Mouse (Mus musculus): Measurements from ENCODE around the gene Hdac4. TPM values are rescaled to one million over a fixed set of nuclear protein-coding genes. Genes with fewer than 3 reads are reported as not detected.
A peak's percentile ranks its signal among the peaks of the same experiment; 100 is the strongest.

The Hdac4 gene
- polyA plus RNA-seq, 1 experiment = 6.8 TPM

DNA sequence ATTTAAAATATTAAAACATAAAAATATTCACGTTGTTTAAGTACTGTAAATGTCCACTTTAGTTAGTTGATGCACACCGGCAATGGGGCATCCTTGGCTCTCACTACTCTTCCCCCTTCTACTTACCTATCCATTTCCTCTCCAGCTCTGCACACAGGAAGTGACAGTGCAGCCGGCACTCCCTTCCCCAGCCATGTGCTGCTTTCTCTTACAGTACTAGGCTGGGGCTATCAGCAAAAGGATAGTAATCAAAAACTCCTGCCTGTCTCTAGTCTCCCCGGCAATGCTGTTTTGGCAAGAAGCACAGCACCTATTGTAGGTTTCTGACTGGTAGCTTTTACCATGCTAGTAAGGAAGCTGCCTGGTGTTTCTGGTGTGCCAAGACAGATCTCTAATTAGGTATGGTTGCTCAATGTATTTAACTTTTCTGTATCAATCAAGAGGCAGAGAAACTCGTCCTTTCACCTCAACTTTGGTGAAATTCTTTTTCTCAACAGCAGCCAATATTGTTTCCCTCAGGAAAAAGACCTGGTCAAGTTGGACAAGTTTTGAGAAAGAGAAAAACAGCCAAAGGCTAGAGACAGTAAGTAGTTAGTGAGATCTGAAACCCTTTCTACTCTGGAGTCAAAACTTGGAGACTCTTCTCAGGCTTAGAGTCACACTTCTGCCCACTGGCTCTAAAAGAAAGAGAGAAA lies 136.6 kb downstream of the Hdac4 start:
- TF ChIP-seq CTCF (IDR thresholded peaks at IDR 0.05; ENCODE audit: low read depth, low read length) = no peak
- no peak for TF ChIP-seq POLR2A (IDR thresholded peaks at IDR 0.05; ENCODE audit: borderline replicate concordance, low read depth, low read length)
- no peak overlapping the region for H3K4me3 ChIP-seq (ENCODE audit: insufficient read depth, low read length)
- no peak overlapping the region for H3K27ac ChIP-seq (ENCODE audit: insufficient read depth, low read depth, low read length)
- peaks cover 61% of the 10 kb centered on the region for H3K4me1 ChIP-seq (ENCODE audit: control insufficient read depth, insufficient read depth, low read length)

DNA sequence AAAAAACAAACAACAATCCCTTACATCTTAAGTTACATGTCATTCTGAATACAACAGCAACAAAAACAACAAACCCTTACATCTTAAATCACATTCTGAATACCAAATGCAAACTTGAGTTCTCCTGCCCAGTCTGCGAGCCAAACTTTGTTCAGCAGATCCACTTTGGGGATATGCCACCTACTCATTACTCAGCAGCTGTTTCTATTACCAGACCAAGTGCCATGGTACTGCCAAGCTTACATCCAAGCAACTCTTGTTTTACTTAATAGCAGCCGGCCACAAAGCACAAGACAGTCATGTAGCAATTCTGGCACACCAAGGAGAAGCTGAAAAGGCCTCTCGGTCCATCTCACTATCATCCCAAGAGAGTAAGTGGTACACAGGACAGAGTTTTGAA lies 138.4 kb downstream of the Hdac4 start:
- TF ChIP-seq POLR2A (IDR thresholded peaks at IDR 0.05; ENCODE audit: borderline replicate concordance, low read depth, low read length) (no peak), CTCF (IDR thresholded peaks at IDR 0.05; ENCODE audit: low read depth, low read length) (no peak)
- Histone ChIP-seq H3K27ac (ENCODE audit: insufficient read depth, low read depth, low read length) (no peak overlapping the region), H3K4me1 (ENCODE audit: control insufficient read depth, insufficient read depth, low read length) (peaks cover 62% of the 10 kb centered on the region), H3K4me3 (ENCODE audit: insufficient read depth, low read length) (no peak overlapping the region)

DNA sequence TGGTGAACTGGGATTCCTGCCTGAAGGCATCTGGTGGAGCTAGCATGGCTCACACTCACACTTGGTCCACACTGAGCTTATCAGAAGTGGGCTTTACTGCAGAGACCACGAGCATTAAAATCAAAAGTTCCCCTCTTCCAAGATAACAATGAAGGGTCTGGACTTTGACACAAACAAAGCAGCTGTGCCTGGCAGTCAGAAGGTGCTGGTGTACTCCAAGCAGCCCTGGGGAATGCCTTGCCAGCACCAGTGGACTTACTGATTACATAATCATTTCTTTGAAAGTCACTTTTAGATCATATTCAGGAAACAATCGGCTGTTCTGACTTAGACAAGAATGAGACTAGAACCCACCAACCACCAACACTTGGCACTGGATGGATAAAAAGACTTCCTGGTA lies 140.3 kb downstream of the Hdac4 start:
- no peak for TF ChIP-seq CTCF (IDR thresholded peaks at IDR 0.05; ENCODE audit: low read depth, low read length)
- H3K27ac ChIP-seq (ENCODE audit: insufficient read depth, low read depth, low read length) = no peak overlapping the region
- no peak overlapping the region for H3K4me3 ChIP-seq (ENCODE audit: insufficient read depth, low read length)
- H3K4me1 ChIP-seq (ENCODE audit: control insufficient read depth, insufficient read depth, low read length) = peaks cover 62% of the 10 kb centered on the region

DNA sequence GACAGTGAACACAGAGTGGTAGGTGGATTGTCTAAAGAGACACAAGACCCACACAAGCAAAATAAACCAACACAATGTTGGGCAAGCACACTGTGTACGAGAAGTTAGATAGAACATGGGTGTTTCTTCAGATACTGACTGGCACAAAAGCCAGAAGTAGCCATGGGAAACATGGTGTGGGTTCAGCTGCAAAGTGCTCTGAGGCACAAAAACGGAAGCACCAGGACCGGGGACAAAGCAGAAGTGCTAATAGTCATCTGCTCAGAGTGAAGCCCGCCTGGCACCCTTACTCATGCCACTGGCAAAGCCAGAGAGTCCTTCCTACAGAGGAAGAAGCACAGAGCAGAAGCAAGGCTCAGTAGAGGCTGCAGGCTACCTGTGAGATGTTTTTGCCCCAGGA lies 143.3 kb downstream of the Hdac4 start:
- H3K4me1 ChIP-seq (ENCODE audit: control insufficient read depth, insufficient read depth, low read length) = peaks cover 74% of the 10 kb centered on the region
- peak overlapping the region; percentile 68 for H3K27ac ChIP-seq (ENCODE audit: insufficient read depth, low read depth, low read length)

DNA sequence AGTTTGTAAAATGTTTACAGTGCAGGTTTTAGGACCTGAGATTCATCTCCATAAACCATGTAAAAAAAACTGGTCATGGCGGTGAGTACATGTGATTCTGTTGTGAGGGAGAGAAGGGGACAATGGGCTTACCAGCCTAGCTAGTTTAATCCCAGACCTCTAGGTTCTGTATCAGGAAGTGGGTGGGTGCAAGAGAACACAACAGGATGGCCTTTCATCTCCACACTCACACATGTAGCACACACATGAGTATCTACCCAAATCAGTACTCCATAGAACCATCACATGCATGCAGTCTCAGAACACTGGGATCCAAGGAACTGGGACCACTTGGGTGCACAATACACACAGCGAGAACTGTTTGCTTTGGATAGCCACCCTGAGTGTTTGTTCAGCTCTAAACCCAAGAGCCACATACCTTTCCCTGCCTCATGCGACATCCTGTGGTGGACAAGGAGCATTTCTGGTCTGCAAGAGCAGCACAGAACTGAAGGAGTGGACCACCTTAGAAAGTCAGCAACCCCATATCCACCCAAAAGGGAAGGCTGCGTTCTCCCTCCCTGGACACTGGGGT lies 143.9 kb downstream of the Hdac4 start:
- H3K4me3 ChIP-seq (ENCODE audit: insufficient read depth, low read length) = no peak overlapping the region
- no peak for TF ChIP-seq POLR2A (IDR thresholded peaks at IDR 0.05; ENCODE audit: borderline replicate concordance, low read depth, low read length)
- no peak for TF ChIP-seq CTCF (IDR thresholded peaks at IDR 0.05; ENCODE audit: low read depth, low read length)
- peak overlapping the region; percentile 68 for H3K27ac ChIP-seq (ENCODE audit: insufficient read depth, low read depth, low read length)
- H3K4me1 ChIP-seq (ENCODE audit: control insufficient read depth, insufficient read depth, low read length) = peaks cover 78% of the 10 kb centered on the region

More for the DNA sequence above, 143.3 kb downstream of the Hdac4 start:
- TF ChIP-seq CTCF (IDR thresholded peaks at IDR 0.05; ENCODE audit: low read depth, low read length) = no peak
- TF ChIP-seq POLR2A (IDR thresholded peaks at IDR 0.05; ENCODE audit: borderline replicate concordance, low read depth, low read length) = no peak
- no peak overlapping the region; the same call in 1 of the 2 replicates for H3K4me3 ChIP-seq (ENCODE audit: insufficient read depth, low read length)

DNA sequence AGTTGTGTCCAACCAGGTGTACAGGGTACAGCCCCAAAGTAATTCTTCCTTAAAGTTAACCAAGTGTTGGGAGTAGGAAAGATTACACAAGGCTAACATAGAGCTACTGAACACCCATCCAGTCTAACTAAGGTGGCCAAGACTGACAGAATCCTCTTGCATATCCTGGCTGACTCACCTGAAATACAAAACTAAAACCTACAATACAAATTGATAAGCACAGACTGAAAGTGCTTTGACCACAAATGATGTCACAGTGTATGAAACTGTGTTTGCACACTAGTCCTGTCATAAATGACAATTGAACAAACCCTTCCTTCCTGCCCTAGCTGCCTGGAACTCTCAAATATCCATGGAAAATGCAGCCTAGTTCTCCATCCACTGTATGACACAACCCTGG lies 144.5 kb downstream of the Hdac4 start:
- Histone ChIP-seq H3K4me1 (ENCODE audit: control insufficient read depth, insufficient read depth, low read length) (peaks cover 81% of the 10 kb centered on the region), H3K4me3 (ENCODE audit: insufficient read depth, low read length) (no peak overlapping the region), H3K27ac (ENCODE audit: insufficient read depth, low read depth, low read length) (no peak overlapping the region)
- TF ChIP-seq POLR2A (IDR thresholded peaks at IDR 0.05; ENCODE audit: borderline replicate concordance, low read depth, low read length) (no peak), CTCF (IDR thresholded peaks at IDR 0.05; ENCODE audit: low read depth, low read length) (no peak)

DNA sequence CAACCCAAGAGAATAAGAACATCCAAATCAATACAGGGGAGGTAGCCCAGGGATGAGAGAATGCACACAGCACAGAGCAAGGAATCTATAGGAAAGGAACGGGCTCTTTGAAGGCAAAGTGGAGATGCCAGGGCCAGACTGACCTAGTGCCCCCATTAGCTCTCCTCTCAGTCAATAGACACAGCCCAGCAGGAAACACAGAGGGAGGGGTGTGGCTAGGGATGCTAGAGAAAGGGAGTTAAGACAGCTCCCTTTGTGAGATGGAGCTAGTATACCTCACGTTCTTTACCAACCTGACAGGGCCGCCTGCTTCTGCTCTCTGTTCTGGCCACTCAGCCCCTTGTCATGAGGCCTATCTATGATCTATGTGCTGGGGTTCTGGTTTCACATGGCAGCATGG lies 144.9 kb downstream of the Hdac4 start:
- Histone ChIP-seq H3K27ac (ENCODE audit: insufficient read depth, low read depth, low read length) (no peak overlapping the region), H3K4me3 (ENCODE audit: insufficient read depth, low read length) (no peak overlapping the region), H3K4me1 (ENCODE audit: control insufficient read depth, insufficient read depth, low read length) (peaks cover 81% of the 10 kb centered on the region)
- TF ChIP-seq POLR2A (IDR thresholded peaks at IDR 0.05; ENCODE audit: borderline replicate concordance, low read depth, low read length) (no peak), CTCF (IDR thresholded peaks at IDR 0.05; ENCODE audit: low read depth, low read length) (no peak)

DNA sequence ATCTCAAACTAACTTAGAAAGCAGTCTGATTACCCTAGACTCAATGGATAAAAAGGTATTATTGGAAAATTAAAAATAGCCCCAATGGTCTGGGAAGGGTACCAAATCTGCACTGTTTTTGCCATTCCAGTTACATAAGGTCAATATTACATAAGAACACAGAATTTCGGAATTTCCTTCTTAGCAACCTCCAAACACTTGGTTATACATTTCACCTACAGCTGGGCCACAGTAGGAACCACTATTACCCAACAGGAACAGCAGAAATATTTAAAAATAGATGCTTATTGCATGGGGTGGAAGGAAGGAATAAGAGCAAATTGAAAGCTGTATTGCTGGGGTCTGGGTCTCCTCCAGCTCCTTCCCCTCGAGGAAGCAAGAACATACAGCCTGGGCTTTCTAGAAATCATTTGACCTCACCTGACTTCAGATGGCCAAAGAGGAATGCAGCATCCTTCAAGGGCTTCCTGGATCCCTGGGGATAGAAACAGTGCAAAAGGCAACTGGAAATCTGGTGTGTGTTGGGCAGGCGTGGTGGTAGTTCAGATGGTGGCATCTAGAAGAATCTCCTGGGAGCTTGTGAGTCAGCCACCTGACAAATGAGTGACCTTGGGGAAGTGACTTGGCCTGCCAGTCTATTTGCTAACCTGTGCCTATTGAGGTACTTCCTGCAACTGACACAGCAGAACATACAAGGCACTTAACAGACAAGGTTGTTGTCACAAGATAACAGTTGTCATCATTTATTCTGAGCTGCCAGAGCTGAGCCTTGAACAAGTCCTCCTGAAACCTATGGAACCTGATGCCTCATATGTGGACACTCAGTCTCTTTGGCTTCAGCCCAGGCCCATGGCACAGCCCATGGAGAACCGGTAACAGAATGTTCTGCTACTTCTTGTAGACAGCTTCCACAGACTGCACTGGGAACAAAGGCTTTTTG lies 146.8 kb downstream of the Hdac4 start:
- peaks cover 71% of the 10 kb centered on the region for H3K4me1 ChIP-seq (ENCODE audit: control insufficient read depth, insufficient read depth, low read length)
- no peak for TF ChIP-seq POLR2A (IDR thresholded peaks at IDR 0.05; ENCODE audit: borderline replicate concordance, low read depth, low read length)
- no peak for TF ChIP-seq CTCF (IDR thresholded peaks at IDR 0.05; ENCODE audit: low read depth, low read length)
- H3K4me3 ChIP-seq (ENCODE audit: insufficient read depth, low read length) = no peak overlapping the region
- peak overlapping the region; percentile 49 for H3K27ac ChIP-seq (ENCODE audit: insufficient read depth, low read depth, low read length)

DNA sequence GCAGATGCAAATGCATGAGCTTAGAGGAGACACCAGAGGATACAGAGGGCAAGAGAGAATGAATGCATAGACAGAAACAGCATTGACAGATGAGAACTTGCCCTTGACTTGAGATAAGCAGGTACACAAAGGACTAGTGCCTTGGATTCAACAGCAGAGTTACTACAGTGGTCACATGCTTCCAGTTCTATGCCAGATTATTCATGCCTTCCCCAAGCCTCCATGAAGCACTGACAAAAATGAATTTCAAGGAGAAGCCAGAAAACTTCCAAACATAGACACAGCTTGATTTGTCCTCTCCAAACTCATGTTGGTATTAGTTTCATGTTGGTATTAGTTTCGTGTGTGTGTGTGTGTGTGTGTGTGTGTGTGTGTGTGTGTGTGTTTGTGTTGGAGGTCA lies 149.8 kb downstream of the Hdac4 start:
- H3K27ac ChIP-seq (ENCODE audit: insufficient read depth, low read depth, low read length) = no peak overlapping the region
- peaks cover 51% of the 10 kb centered on the region for H3K4me1 ChIP-seq (ENCODE audit: control insufficient read depth, insufficient read depth, low read length)
- no peak overlapping the region for H3K4me3 ChIP-seq (ENCODE audit: insufficient read depth, low read length)
- TF ChIP-seq CTCF (IDR thresholded peaks at IDR 0.05; ENCODE audit: low read depth, low read length) = no peak
- no peak for TF ChIP-seq POLR2A (IDR thresholded peaks at IDR 0.05; ENCODE audit: borderline replicate concordance, low read depth, low read length)

DNA sequence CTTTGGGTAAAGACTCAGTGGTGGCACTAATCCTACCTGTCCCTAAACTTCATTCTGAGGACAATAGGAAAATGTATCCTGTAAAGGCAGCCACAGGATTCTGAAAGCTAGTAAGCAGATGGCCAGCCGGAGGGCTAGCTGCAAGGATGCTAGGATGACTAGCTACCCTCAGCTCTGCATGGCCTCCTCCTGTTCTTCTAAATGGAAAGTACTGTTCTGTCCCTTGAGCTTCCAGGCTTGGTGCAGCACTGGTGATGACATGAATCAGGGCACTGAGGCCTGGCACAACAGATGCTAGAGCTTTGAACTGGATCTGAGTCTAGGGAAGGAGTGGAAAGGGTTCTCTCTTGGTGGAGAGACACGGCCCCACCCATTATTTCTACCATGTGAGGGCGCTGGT lies 150.6 kb downstream of the Hdac4 start:
- H3K4me3 ChIP-seq (ENCODE audit: insufficient read depth, low read length) = no peak overlapping the region
- TF ChIP-seq POLR2A (IDR thresholded peaks at IDR 0.05; ENCODE audit: borderline replicate concordance, low read depth, low read length) (no peak), CTCF (IDR thresholded peaks at IDR 0.05; ENCODE audit: low read depth, low read length) (no peak)
- no peak overlapping the region for H3K27ac ChIP-seq (ENCODE audit: insufficient read depth, low read depth, low read length)
- peaks cover 46% of the 10 kb centered on the region for H3K4me1 ChIP-seq (ENCODE audit: control insufficient read depth, insufficient read depth, low read length)

Measured in bone marrow macrophage, adult 2 months (primary cell).